Mouse (Mus musculus) cerebellum, adult 11-12 months (tissue): ENCODE data around the gene Rftn2.

Experiments used
- DNase-seq: peaks from one replicate; pipeline ENCODE4 v3.0.0; 2022

Gene Rftn2

DNA sequence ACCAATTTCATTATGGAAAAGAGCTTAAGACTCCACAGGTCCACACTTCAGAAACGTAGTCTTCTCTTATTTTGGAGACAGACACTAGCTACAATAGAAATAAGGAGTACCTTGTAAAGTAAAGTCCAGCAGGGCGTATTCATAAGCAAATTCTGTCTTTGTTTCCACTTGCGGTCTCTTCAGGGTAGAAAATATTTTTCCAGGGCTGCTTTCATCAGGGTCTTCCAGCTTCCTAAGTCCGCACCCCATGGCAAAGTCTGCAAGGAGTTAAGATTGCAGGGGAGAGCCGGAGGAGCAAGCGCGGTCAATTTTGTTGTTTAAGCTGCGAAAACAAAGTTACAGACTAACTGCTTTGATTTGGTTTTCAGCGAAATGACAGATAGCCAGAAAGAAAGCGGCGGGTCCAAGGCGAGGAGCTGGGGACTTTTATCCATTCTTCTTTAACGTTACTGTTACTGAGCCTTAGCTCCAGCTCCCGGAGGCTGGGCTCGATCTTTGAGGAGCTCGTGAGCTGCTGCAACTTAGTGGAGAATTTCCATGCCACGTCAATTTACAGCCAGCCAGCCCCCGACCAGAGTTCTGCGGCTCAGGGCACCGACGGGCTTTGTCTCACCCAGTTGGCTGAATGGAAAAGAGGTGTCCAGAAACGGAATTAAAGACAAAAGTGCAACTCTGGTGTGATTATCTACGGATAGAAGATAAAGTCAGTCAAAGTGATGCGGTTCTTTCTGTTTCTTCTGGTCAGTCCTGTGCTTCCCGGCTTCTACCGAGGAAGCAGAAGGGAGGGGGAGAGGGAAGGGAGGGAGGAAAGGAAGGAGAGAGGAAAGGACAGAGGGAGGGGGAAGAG is at the start of gene Rftn2:
TSS of gene Rftn2 (minus strand) at position 772 of the 847 bp plus-strand sequence.
- DNase-seq = no peak

- no peak for DNase-seq
Observed at GRCm38 (mm10) chr1:55265447-55265846, 38.9 kb upstream of the Rftn2 start.

DNA sequence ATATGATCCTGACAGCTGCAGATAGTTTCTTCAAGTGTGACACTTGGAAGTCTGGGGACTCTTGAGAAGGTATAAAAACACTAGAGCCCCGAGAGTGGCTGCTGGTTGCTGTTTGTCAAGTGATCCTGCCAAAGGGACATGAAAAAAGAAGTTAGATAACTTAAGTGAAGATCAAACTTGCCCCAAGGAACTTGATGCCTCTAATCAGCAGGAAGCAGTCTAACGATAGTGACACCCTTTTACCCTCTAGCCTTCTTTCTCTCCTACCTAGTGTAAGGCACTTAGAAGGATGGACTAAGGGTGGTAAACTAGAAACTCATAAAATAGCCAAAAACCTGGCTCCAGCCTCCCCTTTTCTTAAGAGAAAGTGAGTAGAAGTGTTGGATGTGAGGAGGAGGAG is 37.8 kb upstream of the Rftn2 start:
- no peak for DNase-seq

GRCm38 (mm10) chr1:55246374-55246773 is 19.8 kb upstream of the Rftn2 start:
- DNase-seq = no peak

- DNase-seq = no peak
Observed at GRCm38 (mm10) chr1:55239237-55239636, 12.7 kb upstream of the Rftn2 start.

- no peak for DNase-seq
Observed at GRCm38 (mm10) chr1:55238496-55238895, 11.9 kb upstream of the Rftn2 start.

- DNase-seq = peak; percentile 38
Observed at GRCm38 (mm10) chr1:55237643-55238161, 11.1 kb upstream of the Rftn2 start.

GRCm38 (mm10) chr1:55236890-55237642 is 10.5 kb upstream of the Rftn2 start, which contains the start of gene Mars2:
Gene Mars2 (plus strand): TSS chr1:55237177.
- peak; percentile 95 for DNase-seq

DNA sequence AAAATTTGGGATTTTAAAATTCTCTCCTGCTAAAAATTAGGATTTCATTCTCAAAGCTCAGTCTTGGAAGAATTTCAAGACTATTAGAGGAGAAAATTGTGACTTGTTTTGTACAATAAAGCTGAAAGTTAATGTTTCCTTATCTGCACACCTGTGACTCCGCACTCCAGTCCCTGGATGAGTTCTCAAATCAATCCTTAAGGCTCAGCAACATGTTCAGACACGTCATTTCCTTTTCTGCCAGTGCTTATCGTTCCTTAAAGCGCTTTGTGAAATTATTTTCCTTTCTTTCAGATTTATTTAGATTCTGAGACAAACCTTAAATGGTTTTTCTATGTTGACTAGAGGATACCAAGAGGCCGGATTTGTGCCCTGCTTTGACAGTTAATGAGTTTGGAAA is 9.9 kb upstream of the Rftn2 start:
- no peak for DNase-seq

GRCm38 (mm10) chr1:55234910-55235520 is 8.4 kb upstream of the Rftn2 start:
- no peak for DNase-seq

GRCm38 (mm10) chr1:55228256-55228884 is 1.8 kb upstream of the Rftn2 start:
- no peak for DNase-seq

GRCm38 (mm10) chr1:55227376-55227775 is 794 bp upstream of the Rftn2 start:
- no peak for DNase-seq

GRCm38 (mm10) chr1:55225398-55225797 is 1.2 kb downstream of the Rftn2 start:
- DNase-seq = no peak

- no peak for DNase-seq
Observed at GRCm38 (mm10) chr1:55224111-55224510, 2.5 kb downstream of the Rftn2 start.

DNA sequence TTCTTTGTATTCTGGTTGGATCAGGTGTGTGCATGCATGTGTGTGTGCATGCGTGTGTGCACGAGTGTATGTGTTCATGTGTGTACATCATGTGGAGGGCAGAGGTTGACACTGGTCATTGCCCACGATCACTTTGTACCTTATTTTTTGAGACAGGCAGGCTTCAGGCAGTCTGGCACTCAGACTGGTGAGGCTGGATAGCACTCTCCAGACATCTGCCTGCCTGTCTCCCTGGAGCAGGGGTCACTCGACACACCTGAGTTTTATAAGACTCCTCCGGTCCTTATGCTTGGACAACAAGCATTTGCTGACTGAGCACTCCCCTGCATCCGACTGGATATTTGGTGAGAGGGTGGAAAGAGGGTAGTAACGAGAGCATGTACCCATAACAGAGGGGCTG is 3.6 kb downstream of the Rftn2 start:
- no peak for DNase-seq

DNA sequence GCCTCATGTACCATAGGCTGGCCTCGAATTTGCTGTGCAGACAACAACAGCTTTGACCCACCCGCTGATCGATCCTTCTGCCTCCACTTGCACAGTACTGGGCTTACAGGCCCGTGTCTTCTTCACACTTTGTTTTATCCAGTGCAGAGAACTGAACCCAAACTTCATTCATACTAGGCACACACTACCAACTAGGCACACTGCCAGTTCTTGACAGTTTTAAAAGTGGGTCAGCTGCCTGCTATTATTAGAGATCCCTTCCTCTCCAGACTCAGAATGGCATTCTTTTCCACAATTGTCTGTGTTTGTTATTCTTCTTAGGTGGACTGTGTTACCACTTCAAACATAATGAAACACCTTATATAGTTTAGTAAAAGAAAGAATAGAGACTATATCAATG is 5.2 kb downstream of the Rftn2 start:
- DNase-seq = no peak

- DNase-seq = no peak
Observed at GRCm38 (mm10) chr1:55217191-55217590, 9.4 kb downstream of the Rftn2 start.

DNA sequence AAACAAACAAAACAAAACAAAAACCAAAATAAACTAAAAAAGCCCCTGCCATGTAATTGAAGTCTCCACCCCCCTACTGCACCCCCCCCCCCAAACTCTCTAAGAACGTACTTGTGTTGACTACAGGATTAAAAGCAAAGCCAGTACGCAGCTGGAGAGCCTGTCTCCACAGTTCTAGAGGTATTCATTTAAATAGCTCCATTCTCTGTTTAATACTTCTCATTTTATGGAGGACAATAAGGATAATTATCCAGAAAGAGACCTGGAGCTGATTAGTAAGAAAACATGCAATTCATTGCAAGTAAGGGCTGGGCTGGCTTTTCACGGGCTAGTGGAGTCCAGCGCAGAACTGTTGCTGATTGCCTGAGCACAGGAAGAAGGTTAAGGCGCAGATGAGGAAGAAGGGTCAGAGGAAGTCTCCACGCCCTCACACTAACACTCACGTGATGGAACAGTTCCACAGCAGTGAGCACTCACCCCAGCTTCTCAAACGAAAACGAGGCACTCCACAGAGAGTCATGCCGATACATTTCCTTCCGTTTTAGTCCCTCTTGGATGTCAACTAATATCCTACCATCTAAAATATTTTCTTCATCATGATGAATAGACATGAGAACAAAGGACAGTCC is 11.3 kb downstream of the Rftn2 start:
- DNase-seq = no peak

GRCm38 (mm10) chr1:55213936-55214335 is 12.6 kb downstream of the Rftn2 start:
- DNase-seq = no peak

DNA sequence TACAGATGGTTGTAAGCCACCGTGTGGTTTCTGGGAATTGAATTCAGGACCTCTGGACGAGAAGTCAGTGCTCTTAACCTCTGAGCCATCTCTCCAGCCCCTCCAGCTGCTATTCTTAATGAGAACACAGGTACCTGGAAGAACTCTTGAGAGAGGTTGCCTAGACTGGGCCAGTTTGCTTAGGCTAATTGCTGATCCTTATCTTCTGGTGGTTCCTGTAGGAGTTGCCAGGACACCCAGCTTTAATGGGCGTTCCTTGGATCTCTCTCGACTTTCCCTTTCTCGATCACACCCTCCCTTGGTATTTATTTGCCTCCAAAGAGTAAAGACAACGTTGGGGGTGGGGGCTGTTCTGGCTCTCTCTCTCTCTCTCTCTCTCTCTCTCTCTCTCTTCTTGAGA is 13.1 kb downstream of the Rftn2 start:
- DNase-seq = no peak

DNA sequence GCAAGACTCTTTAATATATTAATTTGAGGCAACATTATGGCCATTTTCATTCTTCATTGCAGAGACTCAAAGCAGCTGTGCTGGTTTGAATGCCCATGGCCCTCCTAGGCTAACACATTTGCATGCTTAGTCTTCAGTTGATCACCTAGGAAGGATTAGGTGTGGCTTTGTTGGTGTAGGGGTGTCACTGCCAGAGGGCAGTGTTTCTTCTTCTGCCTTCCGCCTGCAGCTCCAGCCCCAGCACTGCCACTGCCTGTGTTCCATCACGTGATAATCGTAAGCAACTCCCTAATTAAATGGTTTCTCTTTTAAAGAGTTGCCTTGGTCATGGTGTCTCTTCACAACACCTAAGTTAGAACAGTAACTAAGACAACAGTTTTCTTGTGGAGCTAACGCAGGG is 13.8 kb downstream of the Rftn2 start:
- no peak for DNase-seq

- no peak for DNase-seq
Observed at GRCm38 (mm10) chr1:55211081-55211480, 15.5 kb downstream of the Rftn2 start.
